Mouse (Mus musculus): ENCODE results near the gene Sept7.

DNA sequence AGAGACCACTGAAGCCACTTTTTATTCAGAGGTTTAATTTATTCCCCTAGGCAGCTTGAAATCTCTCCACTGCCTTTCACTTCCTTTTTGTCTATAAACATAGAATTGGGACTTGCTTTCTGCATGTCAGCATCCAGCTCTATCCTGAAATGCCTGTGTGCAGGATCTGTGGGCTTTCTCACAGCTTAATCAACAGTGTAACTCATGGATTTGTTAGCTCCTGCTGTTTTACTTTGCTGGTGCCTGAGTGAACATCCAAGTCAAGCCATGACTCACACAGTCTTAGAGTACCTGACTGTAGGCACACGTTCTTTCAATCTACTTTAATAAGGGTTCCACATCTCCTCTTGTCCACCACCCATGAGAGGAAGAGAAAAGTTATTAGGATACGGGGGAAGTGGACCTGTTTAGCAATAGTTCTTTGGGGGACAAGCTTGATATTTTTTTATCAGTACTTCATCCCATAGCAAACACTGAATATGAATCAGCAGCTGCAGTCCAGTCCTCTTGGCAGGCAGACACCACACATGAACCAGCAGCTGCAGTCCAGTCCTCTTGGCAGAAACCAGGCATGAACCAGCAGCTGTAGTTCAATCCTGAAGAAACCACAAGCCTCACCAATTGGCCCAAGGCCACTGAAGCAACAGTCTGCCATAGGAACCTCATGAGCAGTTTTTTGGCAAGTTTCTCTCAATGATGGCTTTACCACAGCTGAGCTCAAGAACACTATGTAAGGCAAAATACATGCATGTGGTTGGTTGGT, 85.4 kb downstream of the Sept7 start:
- TF ChIP-seq GATA1 (IDR thresholded peaks at IDR 0.05; ENCODE audit: borderline replicate concordance, low read length) (no peak), FLI1 (IDR thresholded peaks at IDR 0.05; ENCODE audit: low read length) (no peak)
